Comparison of ENCODE assay signal across 20 mouse cellular contexts in genomic region chr1:153844042-153844441, GRCm38 (mm10). TPM values are rescaled to one million over a fixed set of nuclear protein-coding genes. Genes with fewer than 3 reads are reported as not detected.
"Had no signal": no experiment of that assay in that cellular context is flagged by ENCODE, and none has a peak within 500 bp of the region (broad histone marks: within the 10 kb centered on the region; RNA-seq: fewer than 3 reads in every experiment).

Rgsl1 (minus strand) TSS chr1:153844142.

- H3K4me1 ChIP-seq: neural tube, embryonic 12.5 days; neural tube, embryonic 13.5 days; neural tube, embryonic 15.5 days; stomach, embryonic 15.5 days had no signal

- DNase-seq: retina, postnatal 1 day; right cerebral cortex, adult 18-20 months; right cerebral cortex, postnatal 14 days; right cerebral cortex, postnatal 25 days; right cerebral cortex, postnatal 4 days; spleen, adult 18-20 months; thymus, adult 18-20 months; thymus, adult 2 months; thymus, postnatal 14 days; thymus, postnatal 25 days; thymus, postnatal 36 days; thymus, postnatal 4 days had no signal

- H3K36me3 ChIP-seq: neural tube, embryonic 12.5 days; neural tube, embryonic 13.5 days; neural tube, embryonic 15.5 days; stomach, embryonic 15.5 days had no signal

- H3K27me3 ChIP-seq: neural tube, embryonic 12.5 days; neural tube, embryonic 13.5 days; neural tube, embryonic 15.5 days; stomach, embryonic 15.5 days had no signal

- H3K27ac ChIP-seq: neural tube, embryonic 12.5 days; neural tube, embryonic 13.5 days; neural tube, embryonic 15.5 days; stomach, embryonic 15.5 days; stomach, postnatal 0 days had no signal

- H3K4me3 ChIP-seq: neural tube, embryonic 12.5 days; neural tube, embryonic 13.5 days; neural tube, embryonic 15.5 days; stomach, embryonic 15.5 days had no signal

RNA-seq across cellular contexts. Expression of gene Rgsl1, which starts in this region (rescaled TPM):
- polyA plus RNA-seq: neural tube, embryonic 11.5 days; small intestine, adult 2 months; spleen, adult 2 months had no signal
